Comparison of ENCODE assay signal across 21 mouse cellular contexts in the genomic region with DNA sequence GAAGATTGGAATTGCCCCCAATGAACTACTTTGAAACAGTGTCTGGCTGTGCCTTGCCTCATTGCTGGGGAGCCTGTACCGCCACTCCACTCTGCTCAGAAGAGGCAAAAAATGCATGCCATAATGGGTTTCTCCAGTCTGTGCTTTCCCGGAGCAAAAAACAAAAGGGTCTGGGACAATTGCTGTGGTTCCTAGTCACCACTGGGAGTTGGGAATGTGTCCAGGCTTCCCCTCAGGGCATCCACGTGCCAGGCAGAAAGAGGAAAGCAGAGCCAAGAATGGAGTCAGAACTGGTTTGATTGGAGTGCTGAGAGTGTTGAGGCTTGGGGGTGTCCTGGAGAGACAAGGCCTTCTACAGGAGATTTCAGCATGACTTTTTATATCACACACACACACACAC.
A peak's percentile ranks its signal among the peaks of the same experiment; 100 is the strongest.
DNase-seq lines count a peak whose midpoint lies in the region; ATAC-seq lines count a peak whose summit lies in the region.
"Had no signal": no experiment of that assay in that cellular context is flagged by ENCODE, and none has a peak within 500 bp of the region (broad histone marks: within the 10 kb centered on the region; RNA-seq: fewer than 3 reads in every experiment).

No protein-coding gene starts in this region.

- peak; percentile 50 for DNase-seq in forebrain, embryonic 14.5 days (ENCODE audit: low spot score)
- DNase-seq in layer of hippocampus, postnatal 10 days (ENCODE audit: low spot score in 2 of 2), result peak; percentile 8 to 19
- DNase-seq in layer of hippocampus, adult 11-12 months (ENCODE audit: low spot score), result no peak
- DNase-seq in ZHBTc4 (ENCODE audit: low read depth, low spot score), result peak; percentile 37
- no peak for DNase-seq in liver, embryonic 11.5 days (ENCODE audit: low spot score)
- DNase-seq: adrenal gland, postnatal 10 days; cerebellum, adult 11-12 months; cerebellum, adult 9-10 months; gastrocnemius, adult 2 months; gastrocnemius, postnatal 14 days; heart, adult 11 months; kidney, adult 18-20 months had no signal

- H3K36me3 ChIP-seq in forebrain, embryonic 14.5 days (ENCODE audit: control insufficient read depth, insufficient read depth, low read length), result no peaks in the 10 kb centered on the region
- H3K36me3 ChIP-seq in forebrain, embryonic 15.5 days, result no peaks in the 10 kb centered on the region
- H3K36me3 ChIP-seq in liver, embryonic 11.5 days (ENCODE audit: control insufficient read depth, insufficient read depth, low read length), result no peaks in the 10 kb centered on the region
- H3K36me3 ChIP-seq: forebrain, embryonic 10.5 days; hindbrain, embryonic 12.5 days had no signal

- no peak overlapping the region for H3K4me3 ChIP-seq in forebrain, embryonic 14.5 days (ENCODE audit: low read depth, low read length)
- no peak overlapping the region for H3K4me3 ChIP-seq in forebrain, embryonic 15.5 days
- H3K4me3 ChIP-seq in liver, embryonic 11.5 days (ENCODE audit: low read depth, low read length), result no peak overlapping the region
- H3K4me3 ChIP-seq: forebrain, embryonic 10.5 days; forebrain, embryonic 13.5 days; gastrocnemius, adult 2 months; hindbrain, embryonic 12.5 days had no signal

- H3K9ac ChIP-seq in forebrain, embryonic 14.5 days (ENCODE audit: low read length), result no peak overlapping the region
- no peak overlapping the region for H3K9ac ChIP-seq in forebrain, embryonic 15.5 days (replicated peaks)
- no peak overlapping the region for H3K9ac ChIP-seq in liver, embryonic 11.5 days (ENCODE audit: low read depth, low read length)
- H3K9ac ChIP-seq: forebrain, embryonic 13.5 days; hindbrain, embryonic 12.5 days had no signal

- no peaks in the 10 kb centered on the region for H3K4me1 ChIP-seq in forebrain, embryonic 14.5 days (ENCODE audit: control insufficient read depth, insufficient read depth, low read length)
- no peaks in the 10 kb centered on the region for H3K4me1 ChIP-seq in forebrain, embryonic 15.5 days
- no peaks in the 10 kb centered on the region for H3K4me1 ChIP-seq in liver, embryonic 11.5 days (replicated peaks; ENCODE audit: control insufficient read depth, insufficient read depth, low read length)
- H3K4me1 ChIP-seq: forebrain, embryonic 10.5 days; forebrain, embryonic 13.5 days; hindbrain, embryonic 12.5 days had no signal

- H3K4me2 ChIP-seq in forebrain, embryonic 14.5 days (ENCODE audit: low read length), result no peak overlapping the region
- no peak overlapping the region for H3K4me2 ChIP-seq in forebrain, embryonic 15.5 days (replicated peaks)
- no peak overlapping the region for H3K4me2 ChIP-seq in liver, embryonic 11.5 days
- H3K4me2 ChIP-seq: forebrain, embryonic 13.5 days; heart, embryonic 11.5 days; hindbrain, embryonic 12.5 days had no signal

- 48% methylated on average over 3 of the region's 3 CpGs for WGBS in forebrain, embryonic 14.5 days
- 46% methylated on average over 3 of the region's 3 CpGs for WGBS in forebrain, embryonic 15.5 days
- WGBS in liver, embryonic 11.5 days, result 79% methylated on average over 3 of the region's 3 CpGs

- no peaks in the 10 kb centered on the region for H3K9me3 ChIP-seq in forebrain, embryonic 14.5 days (replicated peaks; ENCODE audit: control insufficient read depth, low read length)
- H3K9me3 ChIP-seq in forebrain, embryonic 15.5 days, result no peaks in the 10 kb centered on the region
- no peaks in the 10 kb centered on the region for H3K9me3 ChIP-seq in liver, embryonic 11.5 days (ENCODE audit: control insufficient read depth, low read length)
- H3K9me3 ChIP-seq: forebrain, embryonic 13.5 days; hindbrain, embryonic 12.5 days had no signal

- ATAC-seq in forebrain, embryonic 14.5 days, result no peak
- no peak for ATAC-seq in forebrain, embryonic 15.5 days (replicated peaks)
- no peak for ATAC-seq in liver, embryonic 11.5 days (replicated peaks; ENCODE audit: low FRiP score)
- ATAC-seq: CD4-positive, CD25-positive, alpha-beta regulatory T cell, adult 4 months; forebrain, embryonic 13.5 days; hindbrain, embryonic 16.5 days; inflammation-experienced regulatory T-cells, adult 6 months; intestine, embryonic 16.5 days had no signal

- H3K27me3 ChIP-seq in forebrain, embryonic 14.5 days (replicated peaks; ENCODE audit: control insufficient read depth, insufficient read depth, low read length), result no peaks in the 10 kb centered on the region
- H3K27me3 ChIP-seq in forebrain, embryonic 15.5 days, result no peaks in the 10 kb centered on the region
- H3K27me3 ChIP-seq in liver, embryonic 11.5 days (replicated peaks; ENCODE audit: control insufficient read depth, insufficient read depth, low read length), result no peaks in the 10 kb centered on the region
- H3K27me3 ChIP-seq: forebrain, embryonic 13.5 days; hindbrain, embryonic 12.5 days had no signal

- H3K27ac ChIP-seq in forebrain, embryonic 14.5 days (ENCODE audit: low read depth, low read length), result no peak overlapping the region
- no peak overlapping the region for H3K27ac ChIP-seq in forebrain, embryonic 15.5 days (replicated peaks)
- no peak overlapping the region for H3K27ac ChIP-seq in liver, embryonic 11.5 days (ENCODE audit: low read depth, low read length)
- H3K27ac ChIP-seq: forebrain, embryonic 10.5 days; forebrain, embryonic 13.5 days; gastrocnemius, adult 2 months; hindbrain, embryonic 12.5 days had no signal

Comparison
In these comparisons a context has a peak if more than half of its experiments do, and no peak if none do; other contexts are left out.
1. DNase-seq: peak in forebrain, embryonic 14.5 days (single experiment), layer of hippocampus, postnatal 10 days (2 of 2) and ZHBTc4 (single experiment); none in layer of hippocampus, adult 11-12 months (single experiment) and liver, embryonic 11.5 days (single experiment).